Mouse (Mus musculus) midbrain, embryonic 13.5 days (tissue): ENCODE data around the gene A830031A19Rik. TPM values are rescaled to one million over a fixed set of nuclear protein-coding genes. Genes with fewer than 3 reads are reported as not detected.
A peak's percentile ranks its signal among the peaks of the same experiment; 100 is the strongest.

Experiments used
- ATAC-seq: fragments of 200-750 bp; cut with Nextera tagmentation; 2 replicates; pipeline ENCODE4 v1.8.0; 2017; ENCODE audit warnings: mild to moderate bottlenecking, moderate TSS enrichment, moderate library complexity
- H3K27ac ChIP-seq: fragments of 300-500 bp; sonication (generic); 2 replicates; pipeline ENCODE4 v1.5.1; 2015; ENCODE audit warnings: inconsistent platforms, mild to moderate bottlenecking, moderate library complexity
- H3K27me3 ChIP-seq: fragments of 300-500 bp; sonication (generic); 2 replicates; pipeline ENCODE4 v1.6.1; 2015; ENCODE audit warnings: mild to moderate bottlenecking, inconsistent platforms
- H3K36me3 ChIP-seq: fragments of 300-500 bp; sonication (generic); 2 replicates; pipeline ENCODE4 v1.6.1; 2015; ENCODE audit warnings: mild to moderate bottlenecking, inconsistent platforms
- H3K4me1 ChIP-seq: fragments of 300-500 bp; sonication (generic); replicated peaks from 2 replicates; pipeline ENCODE4 v1.6.1; 2015; ENCODE audit warnings: inconsistent platforms
- H3K4me2 ChIP-seq: fragments of 300-500 bp; sonication (generic); replicated peaks from 2 replicates; pipeline ENCODE4 v1.6.1; 2015; ENCODE audit warnings: moderate library complexity, mild to moderate bottlenecking, inconsistent platforms
- H3K4me3 ChIP-seq: fragments of 300-500 bp; sonication (generic); replicated peaks from 2 replicates; pipeline ENCODE4 v1.5.1; 2015; ENCODE audit warnings: mild to moderate bottlenecking, inconsistent platforms
- H3K9ac ChIP-seq: fragments of 300-500 bp; sonication (generic); replicated peaks from 2 replicates; pipeline ENCODE4 v1.6.1; 2015; ENCODE audit warnings: mild to moderate bottlenecking, inconsistent platforms
- H3K9me3 ChIP-seq: fragments of 300-500 bp; sonication (generic); 2 replicates; pipeline ENCODE4 v1.6.1; 2016; ENCODE audit warnings: mild to moderate bottlenecking, inconsistent platforms
- WGBS: fragments of 180-500 bp; shearing (Covaris S2); methylation state at CpG from one replicate; pipeline ENCODE4 v1.1.7; 2015; 5-methylcytosine and 5-hydroxymethylcytosine counted together
- polyA plus RNA-seq: library from polyadenylated mRNA; unstranded; fragments of >200 nt; fragmentation: Nextera tagmentation; extraction: Ambion mirVana; gene quantifications from 2 replicates; pipeline ENCODE4 v1.2.1, GENCODE M21; 2015

The A830031A19Rik gene
- polyA plus RNA-seq, 1 experiment from 2014 or later: not detected

DNA sequence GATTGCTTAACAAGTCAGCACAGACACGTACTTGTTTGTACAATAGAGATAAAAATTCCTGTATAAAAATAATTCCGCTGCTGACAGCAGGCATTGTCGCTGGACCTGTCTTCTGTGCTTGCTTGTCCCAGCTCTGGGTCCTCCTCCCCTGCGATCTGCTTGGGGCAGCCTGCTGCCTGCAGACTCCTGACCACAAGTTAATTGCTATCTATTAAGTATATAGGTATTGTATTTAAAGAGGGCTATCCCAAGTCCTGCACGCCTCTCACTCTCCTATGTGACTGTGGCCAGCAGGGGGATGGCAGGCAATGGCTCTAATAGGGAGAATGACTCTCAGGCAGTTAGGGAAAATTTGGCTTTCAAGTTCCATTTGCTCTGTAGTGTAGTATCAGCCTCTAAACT lies 19.2 kb upstream of the A830031A19Rik start:
- no peak overlapping the region for H3K9ac ChIP-seq
- H3K4me3 ChIP-seq: no peak overlapping the region
- H3K9me3 ChIP-seq: no peaks in the 10 kb centered on the region
- H3K27me3 ChIP-seq: no peaks in the 10 kb centered on the region; the same call in 1 of the 2 replicates
- peaks cover 93% of the 10 kb centered on the region for H3K4me1 ChIP-seq
- peak overlapping the region; percentile 29; the same call in 1 of the 2 replicates for H3K4me2 ChIP-seq
- peak; percentile 51; the same call in 1 of the 2 replicates for ATAC-seq
- peaks cover 11% of the 10 kb centered on the region for H3K36me3 ChIP-seq
- 46% methylated on average over 5 of the region's 5 CpGs for WGBS
- H3K27ac ChIP-seq: peak overlapping the region; percentile 82; the same call in 1 of the 2 replicates

- H3K9me3 ChIP-seq: no peaks in the 10 kb centered on the region
- H3K9ac ChIP-seq: no peak overlapping the region
- peaks cover 19% of the 10 kb centered on the region for H3K36me3 ChIP-seq
- H3K27ac ChIP-seq: no peak overlapping the region
- H3K4me3 ChIP-seq: no peak overlapping the region
- no peaks in the 10 kb centered on the region; the same call in 1 of the 2 replicates for H3K27me3 ChIP-seq
- 59% methylated on average over 3 of the region's 3 CpGs for WGBS
- ATAC-seq: no peak
- no peak overlapping the region for H3K4me2 ChIP-seq
- H3K4me1 ChIP-seq: peaks cover 95% of the 10 kb centered on the region
Measured at GRCm38 (mm10) chr11:24092618-24093017, 17.8 kb upstream of the A830031A19Rik start.

GRCm38 (mm10) chr11:24091393-24092080 lies 16.7 kb upstream of the A830031A19Rik start:
- peak overlapping the region; percentile 51; the same call in 1 of the 2 replicates for H3K27ac ChIP-seq
- H3K4me3 ChIP-seq: peak overlapping the region; percentile 18; the same call in 1 of the 2 replicates
- H3K9me3 ChIP-seq: no peaks in the 10 kb centered on the region
- peaks cover 95% of the 10 kb centered on the region for H3K4me1 ChIP-seq
- 19% methylated on average over 15 of the region's 15 CpGs for WGBS
- H3K27me3 ChIP-seq: no peaks in the 10 kb centered on the region; the same call in 1 of the 2 replicates
- peak; percentile 57 for ATAC-seq
- H3K4me2 ChIP-seq: peak overlapping the region; percentile 46
- H3K9ac ChIP-seq: peak overlapping the region; percentile 36; the same call in 1 of the 2 replicates
- H3K36me3 ChIP-seq: peaks cover 29% of the 10 kb centered on the region

GRCm38 (mm10) chr11:24090443-24090842 lies 15.6 kb upstream of the A830031A19Rik start:
- Histone ChIP-seq H3K27ac (no peak overlapping the region), H3K4me3 (no peak overlapping the region), H3K4me1 (peaks cover 95% of the 10 kb centered on the region), H3K36me3 (peaks cover 40% of the 10 kb centered on the region), H3K9me3 (no peaks in the 10 kb centered on the region), H3K4me2 (no peak overlapping the region), H3K27me3 (no peaks in the 10 kb centered on the region; the same call in 1 of the 2 replicates), H3K9ac (no peak overlapping the region)
- WGBS: 78% methylated on average over 4 of the region's 4 CpGs
- no peak for ATAC-seq

DNA sequence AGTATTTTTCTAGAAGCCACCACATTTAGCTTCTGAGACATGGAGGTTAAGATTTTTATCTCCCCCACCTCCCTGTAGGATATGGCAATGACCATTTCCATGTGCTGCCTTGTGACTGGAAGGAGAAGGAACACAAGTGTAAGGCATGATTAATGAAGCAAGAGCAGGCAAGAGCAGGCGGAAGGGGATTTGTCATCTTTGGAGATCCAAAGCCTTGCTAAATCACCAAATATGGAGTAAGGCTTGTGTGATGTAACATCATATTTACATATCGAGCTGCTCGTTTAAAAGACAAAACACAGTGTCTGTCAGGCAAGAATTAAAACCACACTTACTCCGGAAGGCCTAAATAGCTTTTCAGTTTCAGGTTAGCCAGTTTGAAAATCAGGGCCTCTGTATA lies 12.2 kb upstream of the A830031A19Rik start:
- H3K27me3 ChIP-seq: no peaks in the 10 kb centered on the region; the same call in 1 of the 2 replicates
- peaks cover 38% of the 10 kb centered on the region for H3K36me3 ChIP-seq
- H3K9me3 ChIP-seq: no peaks in the 10 kb centered on the region
- H3K4me3 ChIP-seq: no peak overlapping the region
- no peak overlapping the region for H3K4me2 ChIP-seq
- 0 out of 2 replicates have a peak overlapping the region, but pooled peaks have one; percentile 14 for H3K27ac ChIP-seq
- H3K9ac ChIP-seq: no peak overlapping the region
- ATAC-seq: no peak
- H3K4me1 ChIP-seq: peaks cover 95% of the 10 kb centered on the region
- 63% methylated on average over 4 of the region's 4 CpGs for WGBS

GRCm38 (mm10) chr11:24085986-24086385 lies 11.1 kb upstream of the A830031A19Rik start:
- Histone ChIP-seq H3K27me3 (no peaks in the 10 kb centered on the region; the same call in 1 of the 2 replicates), H3K9ac (no peak overlapping the region), H3K36me3 (peaks cover 38% of the 10 kb centered on the region), H3K4me3 (no peak overlapping the region), H3K4me2 (peak overlapping the region; percentile 9), H3K9me3 (no peaks in the 10 kb centered on the region), H3K27ac (peak overlapping the region; percentile 40), H3K4me1 (peaks cover 85% of the 10 kb centered on the region)
- no peak for ATAC-seq
- 67% methylated on average over 6 of the region's 6 CpGs for WGBS

GRCm38 (mm10) chr11:24084590-24084989 lies 9.7 kb upstream of the A830031A19Rik start:
- peaks cover 78% of the 10 kb centered on the region for H3K4me1 ChIP-seq
- H3K9ac ChIP-seq: peak overlapping the region; percentile 61
- H3K9me3 ChIP-seq: no peaks in the 10 kb centered on the region
- peak overlapping the region; percentile 47 for H3K4me2 ChIP-seq
- WGBS: 52% methylated on average over 4 of the region's 4 CpGs
- peak overlapping the region; percentile 25 for H3K4me3 ChIP-seq
- peaks cover 35% of the 10 kb centered on the region for H3K36me3 ChIP-seq
- H3K27me3 ChIP-seq: no peaks in the 10 kb centered on the region
- ATAC-seq: no peak
- peak overlapping the region; percentile 72 for H3K27ac ChIP-seq

DNA sequence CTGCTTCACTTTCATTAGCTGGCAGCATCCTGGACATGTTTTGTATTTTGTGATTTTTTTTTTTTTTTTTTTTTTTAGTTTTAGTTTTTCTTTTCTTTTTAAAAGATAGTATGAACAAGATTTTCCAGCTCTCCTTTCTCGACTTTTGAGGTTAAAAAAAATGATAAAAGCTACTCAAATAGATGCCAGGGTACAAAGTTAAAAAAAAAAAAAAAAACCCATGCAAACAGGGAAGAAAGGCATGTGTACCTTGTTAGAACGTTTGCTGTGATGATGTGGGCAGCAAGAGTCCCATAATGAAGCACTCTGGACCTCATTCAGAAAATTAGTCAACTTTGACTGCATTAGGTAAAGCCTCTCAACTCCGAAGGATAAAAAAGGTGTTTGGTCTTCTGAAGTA lies 9.2 kb upstream of the A830031A19Rik start:
- Histone ChIP-seq H3K9ac (peak overlapping the region; percentile 61), H3K27me3 (no peaks in the 10 kb centered on the region), H3K4me3 (peak overlapping the region; percentile 79), H3K9me3 (no peaks in the 10 kb centered on the region), H3K4me2 (peak overlapping the region; percentile 93), H3K4me1 (peaks cover 73% of the 10 kb centered on the region), H3K27ac (peak overlapping the region; percentile 72; the same call in 1 of the 2 replicates), H3K36me3 (peaks cover 32% of the 10 kb centered on the region)
- WGBS: 54% methylated on average over 3 of the region's 3 CpGs
- ATAC-seq: no peak

- Histone ChIP-seq H3K4me1 (peaks cover 66% of the 10 kb centered on the region), H3K36me3 (peaks cover 32% of the 10 kb centered on the region)
Measured at GRCm38 (mm10) chr11:24083423-24083822, 8.6 kb upstream of the A830031A19Rik start.

DNA sequence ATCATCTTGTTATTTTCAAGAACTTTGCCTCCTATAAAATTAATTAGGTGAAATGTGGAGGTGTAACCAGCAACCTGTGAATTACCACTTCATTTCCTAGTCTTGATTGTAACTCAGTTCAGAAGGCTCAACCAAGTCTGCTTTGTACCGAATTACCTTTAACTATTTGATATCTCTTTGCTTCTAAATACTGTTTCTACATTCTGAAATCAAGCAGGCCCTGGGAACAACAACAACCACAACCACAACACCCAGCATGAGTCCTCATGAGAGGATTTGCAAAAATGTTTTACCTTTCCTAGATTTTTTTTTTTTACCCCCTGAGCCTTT lies 8.2 kb upstream of the A830031A19Rik start:
- 40% methylated on average over 1 of the region's 1 CpGs for WGBS
- peak overlapping the region; percentile 64 for H3K27ac ChIP-seq
- H3K4me2 ChIP-seq: peak overlapping the region; percentile 93
- H3K9ac ChIP-seq: peak overlapping the region; percentile 66
- H3K9me3 ChIP-seq: no peaks in the 10 kb centered on the region
- no peaks in the 10 kb centered on the region for H3K27me3 ChIP-seq
- peaks cover 28% of the 10 kb centered on the region for H3K36me3 ChIP-seq
- H3K4me3 ChIP-seq: peak overlapping the region; percentile 79
- peaks cover 62% of the 10 kb centered on the region for H3K4me1 ChIP-seq
- no peak for ATAC-seq

More at GRCm38 (mm10) chr11:24083423-24083822, 8.6 kb upstream of the A830031A19Rik start:
- ATAC-seq: no peak
- Histone ChIP-seq H3K4me3 (peak overlapping the region; percentile 79), H3K27ac (peak overlapping the region; percentile 64), H3K9ac (peak overlapping the region; percentile 66), H3K4me2 (peak overlapping the region; percentile 93), H3K9me3 (no peaks in the 10 kb centered on the region), H3K27me3 (no peaks in the 10 kb centered on the region)
- 42% methylated on average over 7 of the region's 7 CpGs for WGBS

DNA sequence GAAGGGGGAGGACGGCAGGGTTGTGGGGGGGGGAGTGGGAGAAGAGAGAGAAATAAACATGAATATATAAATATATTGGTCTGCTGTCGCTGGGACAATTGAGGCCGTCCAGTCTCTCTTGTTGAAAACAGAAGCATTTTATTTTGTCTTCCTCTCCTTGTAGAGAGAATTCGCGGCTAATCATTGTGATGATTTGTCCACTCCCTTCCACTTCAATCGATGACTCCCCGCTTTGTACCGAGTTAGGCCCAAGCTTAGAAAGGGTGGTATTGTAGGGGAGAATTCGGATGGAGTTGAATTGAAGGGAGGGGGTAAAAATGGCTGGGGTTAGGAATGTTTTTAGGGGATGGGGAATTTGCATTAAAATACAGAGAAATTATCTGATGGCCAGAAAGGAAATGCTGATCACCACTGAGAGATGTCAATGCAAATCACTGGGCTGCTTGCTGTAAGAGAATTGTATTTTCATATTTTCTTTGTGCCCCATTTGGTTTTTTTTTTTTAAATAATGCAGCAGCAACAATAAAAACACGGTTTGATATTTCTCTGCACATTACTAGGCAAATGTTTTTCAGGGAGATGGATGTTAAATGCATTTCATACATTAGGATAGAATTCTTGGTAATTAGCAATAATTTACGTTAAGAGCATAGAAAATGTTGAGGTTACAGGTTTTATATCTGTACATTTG lies 7.7 kb upstream of the A830031A19Rik start:
- H3K36me3 ChIP-seq: peaks cover 23% of the 10 kb centered on the region
- H3K27me3 ChIP-seq: no peaks in the 10 kb centered on the region
- ATAC-seq: no peak
- peak overlapping the region; percentile 97 for H3K27ac ChIP-seq
- H3K4me2 ChIP-seq: peak overlapping the region; percentile 93
- peaks cover 57% of the 10 kb centered on the region for H3K4me1 ChIP-seq
- peak overlapping the region; percentile 95 for H3K9ac ChIP-seq
- no peaks in the 10 kb centered on the region for H3K9me3 ChIP-seq
- H3K4me3 ChIP-seq: peak overlapping the region; percentile 79
- WGBS: 13% methylated on average over 11 of the region's 11 CpGs
